Mouse (Mus musculus) layer of hippocampus, adult 2 months (tissue): ENCODE results near the gene Serpinb3d. TPM values are rescaled to one million over a fixed set of nuclear protein-coding genes. Genes with fewer than 3 reads are reported as not detected.
A peak's percentile ranks its signal among the peaks of the same experiment; 100 is the strongest.
"Not testable (repeated sequence)": the region's sequence is repeated elsewhere in the genome, so short reads cannot be mapped to it uniquely, and the experiment has no call there.

Experiments
- DNase-seq, 2 experiments: peaks; one replicate each; pipeline ENCODE4 v3.0.0; 2022; ENCODE audit warnings: low spot score in 2 of 2
- H3K27ac ChIP-seq: fragments of 200-600 bp; 2 replicates; pipeline ENCODE4 v1.8.1; 2022
- H3K4me3 ChIP-seq: fragments of 200-600 bp; 2 replicates; pipeline ENCODE4 v1.8.1; 2022; ENCODE audit warnings: mild to moderate bottlenecking
- CTCF ChIP-seq: fragments of 200-600 bp; conservative IDR thresholded peaks from 2 replicates; pipeline ENCODE4 v1.8.1; 2022; ENCODE audit warnings: antibody characterized with exemption, mild to moderate bottlenecking, moderate library complexity
- long read RNA-seq, 2 experiments: library from polyadenylated mRNA; stranded (forward); transcript quantifications; one replicate each; pipeline ENCODE4 v2.0.0; 2021; ENCODE audit warnings: borderline mapping rate in 2 of 2
- total RNA-seq, 2 experiments: library from RNA; stranded (reverse); gene quantifications; 2 replicates each; pipeline ENCODE4 v1.2.3; 2021

The Serpinb3d gene
- not detected for total RNA-seq
- long read RNA-seq, experiment 1, result 0 reads
- long read RNA-seq, experiment 2, result 0 reads

DNA sequence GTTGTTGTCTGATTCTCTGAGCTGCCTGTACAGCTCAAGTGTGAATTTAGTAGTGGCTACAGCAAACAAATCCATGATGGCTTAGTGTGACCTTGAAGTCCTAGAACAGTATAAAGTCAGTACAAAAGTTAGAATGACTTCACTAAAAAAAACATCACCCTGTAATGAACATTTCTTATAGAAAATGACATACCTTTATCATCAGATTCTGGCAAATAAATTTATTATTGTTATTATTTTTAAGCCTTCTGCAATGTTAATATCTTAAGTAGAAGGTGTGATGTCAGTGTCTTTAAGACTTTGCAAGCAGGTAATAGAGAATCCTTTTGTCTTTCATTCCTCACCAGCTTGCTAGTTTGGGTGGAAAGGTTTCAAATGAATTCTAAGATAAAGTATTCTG is at the start of gene Serpinb3d:
Serpinb3d (minus strand) TSS at position 101 of the 400 bp plus-strand sequence.
- TF ChIP-seq CTCF, result no peak
- DNase-seq, result no peak
- Histone ChIP-seq H3K27ac (no peak within 1 kb of the TSS), H3K4me3 (no peak within 1 kb of the TSS)

DNA sequence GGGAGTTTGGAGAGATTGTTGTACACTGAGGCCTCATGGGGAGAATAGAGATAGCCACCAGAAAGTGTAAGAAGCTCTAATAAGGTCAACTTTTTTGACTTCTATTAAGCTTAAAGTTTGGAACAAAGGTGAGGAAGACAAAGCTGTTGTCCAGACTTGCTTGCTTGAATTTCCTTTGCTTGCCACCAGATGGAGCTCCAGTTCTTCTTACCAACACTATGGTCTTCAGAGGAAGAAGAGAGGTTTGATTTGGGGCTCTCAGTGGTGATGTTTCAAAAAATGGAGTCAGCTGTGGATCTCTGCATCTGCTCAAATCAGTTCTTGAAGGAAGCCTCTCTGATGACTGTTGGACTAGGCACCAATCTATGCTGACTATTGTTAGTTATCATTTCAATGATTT is 44.1 kb upstream of the Serpinb3d start:
- peak in 1 of 2 experiments; percentile 2 for DNase-seq
- not testable (repeated sequence) for H3K4me3 ChIP-seq, H3K27ac ChIP-seq
- TF ChIP-seq CTCF, result peak; percentile 74

DNA sequence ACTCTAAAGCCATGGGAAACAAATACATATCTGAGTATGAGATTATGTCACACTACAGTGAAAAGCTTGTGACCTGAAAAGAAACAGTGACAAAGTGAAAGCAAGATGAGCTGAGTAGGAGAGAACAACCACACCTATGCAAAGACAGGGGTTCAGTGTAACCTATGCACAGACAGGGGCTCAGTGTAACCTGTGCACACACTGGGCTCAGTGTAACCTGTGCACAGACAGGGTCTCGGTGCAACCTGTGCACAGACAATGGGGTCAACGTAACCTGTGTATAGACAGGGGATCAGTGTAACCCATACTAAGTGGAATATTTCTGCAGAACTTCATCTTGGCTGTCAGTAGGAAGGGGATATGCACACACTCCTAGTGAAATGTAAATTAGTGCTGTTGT is 15.1 kb upstream of the Serpinb3d start:
- Histone ChIP-seq H3K27ac (no peak overlapping the region), H3K4me3 (no peak overlapping the region)
- no peak for TF ChIP-seq CTCF
- DNase-seq, result no peak

DNA sequence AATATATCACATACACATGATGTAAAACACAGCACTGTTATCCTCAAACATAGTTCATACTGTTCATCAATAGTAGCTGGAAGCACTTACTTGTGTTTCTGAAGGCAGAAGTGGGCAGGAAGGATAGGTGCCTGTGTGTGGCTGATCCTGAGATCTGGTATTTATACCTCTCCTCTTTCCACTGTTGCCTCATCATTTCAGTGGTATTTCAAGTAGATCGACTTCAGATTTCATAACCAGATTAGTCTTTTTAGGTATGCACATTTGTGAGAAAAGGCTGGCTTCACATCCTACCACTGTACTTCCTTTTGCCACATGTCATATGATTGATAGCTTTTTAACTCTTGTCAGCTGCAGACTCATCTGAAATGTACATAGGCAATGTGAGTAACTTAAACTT is 31.1 kb downstream of the Serpinb3d start, which contains the start of gene Serpinb3a:
Serpinb3a (minus strand) TSS at position 101 of the 400 bp plus-strand sequence.
- no peak for TF ChIP-seq CTCF
- Histone ChIP-seq H3K4me3 (no peak within 1 kb of the TSS), H3K27ac (no peak within 1 kb of the TSS)
- no peak for DNase-seq

DNA sequence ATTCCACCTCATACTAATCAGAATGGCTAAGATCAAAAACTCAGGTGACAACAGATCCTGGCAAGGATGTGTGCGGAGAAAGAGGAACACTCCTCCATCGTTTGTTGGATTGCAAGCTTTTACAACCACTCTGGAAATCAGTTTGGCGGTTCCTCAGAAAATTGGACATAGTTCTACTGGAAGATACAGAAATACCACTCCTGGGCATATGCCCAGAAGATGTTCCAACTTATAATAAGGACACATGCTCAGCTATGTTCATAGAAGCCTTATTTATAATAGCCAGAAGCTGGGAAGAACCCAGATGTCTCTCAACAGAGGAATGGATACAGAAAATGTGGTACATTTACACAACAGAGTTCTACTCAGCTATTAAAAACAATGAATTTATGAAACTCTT is 49.1 kb downstream of the Serpinb3d start:
- not testable (repeated sequence) for H3K27ac ChIP-seq, H3K4me3 ChIP-seq
- DNase-seq, result peak in 1 of 2 experiments; percentile 5

Other genes with a start within 250 kb of the Serpinb3d start
- not detected for gene Serpinb5, start 222.3 kb downstream of the Serpinb3d start, total RNA-seq
- gene Serpinb12, start 149.1 kb downstream of the Serpinb3d start, total RNA-seq, result not detected
- gene Serpinb13, start 102.5 kb downstream of the Serpinb3d start, total RNA-seq, result not detected
- not detected for gene Serpinb3a, start 31.2 kb downstream of the Serpinb3d start, total RNA-seq
- gene Serpinb3b, start 194.9 kb upstream of the Serpinb3d start, total RNA-seq, result not detected
- not detected for gene Serpinb3c, start 194.9 kb upstream of the Serpinb3d start, total RNA-seq